Mouse (Mus musculus) CH12.LX (cell line): ENCODE measurements at regions not wholly inside any gene's neighbourhood (a gene's known extent, or its start where the extent isn't known, plus 50 kb on each side); places are given as distances from the start of the nearest gene placed in this dataset.

ENCODE experiments used
- EP300 ChIP-seq: IDR thresholded peaks from 2 replicates; pipeline ENCODE4 v1.6.1; 2011; ENCODE audit warnings: low read length, improper control_type of control experiment
- ETS1 ChIP-seq: conservative IDR thresholded peaks from 2 replicates; pipeline ENCODE4 v1.6.1; 2012; ENCODE audit warnings: low read depth, mild to moderate bottlenecking, inconsistent platforms, low read length, improper control_type of control experiment, moderate library complexity
- USF2 ChIP-seq: conservative IDR thresholded peaks from 2 replicates; pipeline ENCODE4 v1.6.1; 2011; ENCODE audit warnings: low read depth, low read length, improper control_type of control experiment
- ZMIZ1 ChIP-seq: IDR thresholded peaks from 2 replicates; pipeline ENCODE4 v1.6.1; 2012; ENCODE audit warnings: low read depth, mild to moderate bottlenecking, inconsistent platforms, low read length, improper control_type of control experiment

DNA sequence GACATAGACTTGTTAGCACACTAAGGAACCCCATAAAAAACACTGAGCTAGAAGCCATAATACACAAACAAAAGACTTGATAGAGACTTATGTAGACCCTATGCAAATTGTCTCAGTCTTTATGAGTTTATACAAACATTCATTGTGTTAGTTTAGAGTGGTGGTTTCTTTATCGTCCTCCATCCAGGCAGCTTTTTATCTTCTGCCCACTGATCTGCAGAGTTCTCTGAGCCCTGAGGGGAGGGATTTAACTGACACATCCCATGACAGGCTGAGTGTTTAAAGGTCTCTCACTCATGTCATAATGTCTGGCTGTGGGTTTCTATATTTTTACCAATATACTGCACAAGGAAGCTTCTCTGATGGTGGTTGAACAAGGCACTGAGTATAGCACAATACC, 175.7 kb upstream of the Sema3d start:
- TF ChIP-seq USF2 = no peak
- no peak for TF ChIP-seq EP300
- TF ChIP-seq ETS1 = no peak
- no peak for TF ChIP-seq ZMIZ1
